Mouse (Mus musculus): ENCODE results near the gene Kalrn. TPM values are rescaled to one million over a fixed set of nuclear protein-coding genes. Genes with fewer than 3 reads are reported as not detected.
A peak's percentile ranks its signal among the peaks of the same experiment; 100 is the strongest.

Kalrn gene
- polyA plus RNA-seq, 1 experiment from 2014 or later = 25.5 TPM

DNA sequence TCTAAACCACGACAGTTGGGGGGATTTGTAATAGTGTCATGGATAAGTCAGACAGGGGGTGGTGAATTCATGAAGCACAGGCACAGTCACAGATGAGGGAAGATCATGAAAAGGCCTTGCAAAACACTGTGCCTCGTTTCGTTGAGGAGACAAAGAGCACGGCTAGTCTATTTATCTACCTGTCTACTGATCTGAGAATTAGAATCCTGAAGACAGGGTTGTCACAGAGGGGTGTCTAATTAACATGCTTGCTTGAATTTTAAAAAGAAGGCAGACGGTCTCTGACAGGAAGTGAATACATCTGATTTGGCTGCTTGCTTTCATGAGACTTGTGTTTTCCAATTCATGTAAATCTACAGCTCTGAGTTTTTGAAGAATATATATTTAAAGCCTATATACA, 52.3 kb downstream of the Kalrn start:
- ATAC-seq (ENCODE audit: low FRiP score, low read depth) = no peak
- no peaks in the 10 kb centered on the region for H3K27me3 ChIP-seq (replicated peaks)
- no peak overlapping the region for H3K27ac ChIP-seq
- H3K9me3 ChIP-seq = no peaks in the 10 kb centered on the region
- no peak overlapping the region for H3K4me3 ChIP-seq
- H3K4me1 ChIP-seq = peaks cover 21% of the 10 kb centered on the region
- 27% methylated on average over 5 of the region's 5 CpGs for WGBS
- no peak overlapping the region for H3K4me2 ChIP-seq (replicated peaks)
- no peaks in the 10 kb centered on the region for H3K36me3 ChIP-seq
- H3K9ac ChIP-seq = no peak overlapping the region

DNA sequence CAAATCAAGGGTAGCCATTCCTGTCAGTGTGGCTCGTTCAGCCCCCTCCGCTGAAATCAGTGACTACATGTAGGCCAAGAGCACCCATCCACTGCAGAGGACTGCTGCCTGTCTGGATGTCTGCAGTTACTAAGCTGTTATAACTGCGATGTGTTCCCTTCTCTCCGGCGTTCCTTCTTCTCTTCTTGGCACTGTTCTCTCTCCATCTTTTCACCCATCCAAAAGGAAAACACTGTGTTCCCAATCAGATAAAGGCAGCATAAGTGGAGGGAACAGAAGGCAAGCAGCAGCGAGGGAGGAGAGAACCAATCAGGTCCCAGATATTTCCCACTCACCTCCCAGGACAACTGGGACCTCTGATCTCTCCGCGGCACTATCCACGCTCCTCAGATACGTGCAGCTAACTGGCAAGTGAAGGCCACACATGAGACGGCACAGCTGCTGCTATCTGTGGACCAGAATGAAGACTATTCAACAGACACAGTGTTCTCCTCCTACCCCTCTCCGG, 56.4 kb downstream of the Kalrn start:
- Histone ChIP-seq H3K9ac (no peak overlapping the region), H3K4me3 (no peak overlapping the region), H3K4me1 (peaks cover 46% of the 10 kb centered on the region), H3K27me3 (replicated peaks) (no peaks in the 10 kb centered on the region), H3K36me3 (no peaks in the 10 kb centered on the region), H3K27ac (no peak overlapping the region), H3K4me2 (replicated peaks) (no peak overlapping the region), H3K9me3 (no peaks in the 10 kb centered on the region)
- no peak for ATAC-seq (ENCODE audit: low FRiP score, low read depth)
- WGBS = 79% methylated on average over 12 of the region's 12 CpGs

DNA sequence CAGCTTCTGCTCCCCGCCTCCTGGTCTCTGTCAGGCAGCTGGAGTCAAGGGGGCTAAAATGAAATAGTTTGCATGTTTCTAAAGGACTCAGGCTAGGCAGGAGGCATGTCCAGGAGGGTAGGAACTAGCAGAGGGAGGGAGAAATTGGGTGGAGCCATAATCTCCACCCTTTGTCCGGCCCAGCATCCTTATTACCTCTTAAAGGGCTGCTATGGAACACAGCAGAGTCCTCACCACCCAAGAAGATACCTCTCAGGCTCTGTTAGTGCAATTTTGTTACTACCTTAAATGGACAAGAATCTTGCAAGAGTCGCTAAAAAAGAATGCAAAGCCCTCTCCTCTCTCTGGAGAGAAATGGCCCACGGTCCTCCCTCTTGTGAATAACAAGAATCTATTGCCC, 57.8 kb downstream of the Kalrn start:
- H3K9me3 ChIP-seq = no peaks in the 10 kb centered on the region
- no peak overlapping the region for H3K27ac ChIP-seq
- no peak overlapping the region for H3K4me3 ChIP-seq
- 70% methylated on average over 4 of the region's 4 CpGs for WGBS
- no peak overlapping the region for H3K9ac ChIP-seq
- ATAC-seq (ENCODE audit: low FRiP score, low read depth) = no peak
- H3K4me1 ChIP-seq = peaks cover 46% of the 10 kb centered on the region
- no peak overlapping the region for H3K4me2 ChIP-seq (replicated peaks)
- H3K27me3 ChIP-seq (replicated peaks) = no peaks in the 10 kb centered on the region
- no peaks in the 10 kb centered on the region for H3K36me3 ChIP-seq

DNA sequence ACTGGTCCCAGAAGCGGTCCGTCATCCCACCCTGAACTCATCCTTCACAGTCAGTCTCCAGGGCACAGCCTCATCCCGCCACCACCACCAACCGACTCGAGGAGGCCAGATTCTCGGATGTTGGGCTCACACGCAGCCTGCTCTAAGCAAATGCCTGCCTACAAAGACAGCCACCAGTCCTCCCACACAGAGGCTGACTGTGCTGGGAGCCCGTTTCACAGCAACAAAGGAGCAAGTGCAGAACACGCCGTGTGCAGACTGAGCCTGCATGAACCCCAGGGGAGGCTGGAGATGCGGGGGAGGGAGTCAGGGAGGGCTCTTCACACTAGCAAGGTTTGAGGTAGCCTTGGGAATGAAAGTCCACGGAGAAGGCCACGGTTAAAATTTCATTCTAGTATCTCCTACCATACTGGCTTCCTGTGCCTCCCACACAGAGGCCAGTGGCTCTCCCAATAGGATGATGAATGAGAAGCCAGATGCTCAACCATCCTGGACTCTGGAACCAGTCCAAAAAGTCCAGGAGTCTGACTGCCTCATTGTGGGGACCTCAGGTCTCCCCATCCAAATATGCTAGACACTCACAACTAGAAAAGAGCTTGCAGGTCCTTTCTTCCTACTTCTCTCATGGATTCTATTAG, 59.3 kb downstream of the Kalrn start:
- Histone ChIP-seq H3K27ac (no peak overlapping the region), H3K27me3 (replicated peaks) (no peaks in the 10 kb centered on the region)
- ATAC-seq (ENCODE audit: low FRiP score, low read depth) = peak; percentile 60; the same call in 1 of the 2 replicates

DNA sequence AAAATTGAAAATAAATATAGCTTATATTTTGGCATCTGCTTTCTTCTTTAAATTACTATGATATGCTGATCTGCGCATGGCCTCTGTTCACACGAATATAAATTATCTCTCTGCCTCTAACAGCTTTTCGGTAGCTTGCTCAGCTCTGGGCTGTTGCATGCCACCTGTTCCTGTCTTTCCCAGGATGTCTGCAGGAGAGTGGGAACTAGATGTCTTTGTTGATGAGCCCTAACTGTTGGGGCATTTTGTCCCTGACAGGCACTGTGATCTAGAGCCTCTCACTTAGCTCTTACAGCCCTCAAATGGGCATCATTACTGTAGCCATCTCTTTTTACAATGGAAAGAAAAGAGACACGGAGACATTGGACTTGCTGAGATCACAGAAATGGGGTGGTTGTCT, 61.0 kb downstream of the Kalrn start:
- Histone ChIP-seq H3K27me3 (replicated peaks) (no peaks in the 10 kb centered on the region), H3K9ac (no peak overlapping the region), H3K4me2 (replicated peaks) (no peak overlapping the region), H3K36me3 (no peaks in the 10 kb centered on the region), H3K27ac (no peak overlapping the region), H3K4me3 (no peak overlapping the region), H3K4me1 (peaks cover 35% of the 10 kb centered on the region), H3K9me3 (no peaks in the 10 kb centered on the region)
- 73% methylated on average over 4 of the region's 4 CpGs for WGBS
- ATAC-seq (ENCODE audit: low FRiP score, low read depth) = no peak

More for the DNA sequence above, 59.3 kb downstream of the Kalrn start:
- Histone ChIP-seq H3K4me2 (replicated peaks) (0 out of 2 replicates have a peak overlapping the region, but pooled peaks have one; percentile 5), H3K9me3 (no peaks in the 10 kb centered on the region), H3K9ac (no peak overlapping the region), H3K4me1 (peaks cover 46% of the 10 kb centered on the region), H3K4me3 (no peak overlapping the region), H3K36me3 (no peaks in the 10 kb centered on the region)
- WGBS = 51% methylated on average over 13 of the region's 13 CpGs

DNA sequence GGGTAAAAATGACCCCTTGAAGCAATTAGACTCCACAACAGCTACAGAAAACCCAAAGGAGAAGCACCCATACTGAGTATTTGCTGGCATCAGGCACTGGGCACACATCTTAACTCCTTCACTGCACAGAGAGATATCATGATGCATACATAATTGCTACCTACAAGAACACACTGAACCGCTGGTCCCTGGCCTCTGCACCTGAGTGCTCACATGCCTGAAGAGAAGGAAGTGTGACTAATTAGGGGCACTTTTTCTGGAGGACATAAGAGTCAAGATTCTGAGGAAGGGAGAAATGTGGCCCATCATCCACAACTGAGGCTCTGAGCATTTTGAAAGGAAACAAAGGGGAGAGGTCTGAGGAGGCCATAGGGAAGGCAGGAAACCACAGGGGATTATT, 65.2 kb downstream of the Kalrn start:
- WGBS = 77% methylated on average over 1 of the region's 1 CpGs
- Histone ChIP-seq H3K36me3 (no peaks in the 10 kb centered on the region), H3K27me3 (replicated peaks) (no peaks in the 10 kb centered on the region), H3K9me3 (no peaks in the 10 kb centered on the region), H3K9ac (no peak overlapping the region), H3K27ac (no peak overlapping the region), H3K4me3 (no peak overlapping the region), H3K4me2 (replicated peaks) (no peak overlapping the region), H3K4me1 (peaks cover 9% of the 10 kb centered on the region)
- no peak for ATAC-seq (ENCODE audit: low FRiP score, low read depth)

DNA sequence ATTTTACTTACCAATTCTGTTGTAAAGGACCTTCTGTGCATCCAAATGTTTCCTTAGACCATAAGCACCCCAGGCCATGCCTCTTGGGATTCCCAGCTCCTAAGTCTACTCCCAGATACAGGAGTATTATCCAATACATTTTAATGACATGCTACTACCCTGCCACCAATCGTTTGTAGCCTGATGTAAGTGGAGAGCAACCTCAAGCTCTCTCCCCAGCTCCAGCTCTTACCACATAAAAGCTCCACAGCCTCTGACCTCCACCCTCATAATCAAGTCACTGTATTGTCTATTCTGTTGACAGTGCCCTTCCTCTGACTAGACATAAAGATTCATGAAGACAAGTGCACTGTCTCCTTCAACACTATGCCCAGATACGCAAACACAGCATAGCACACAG, 67.3 kb downstream of the Kalrn start:
- ATAC-seq (ENCODE audit: low FRiP score, low read depth) = no peak
- Histone ChIP-seq H3K27me3 (replicated peaks) (no peaks in the 10 kb centered on the region), H3K9ac (no peak overlapping the region), H3K9me3 (no peaks in the 10 kb centered on the region), H3K4me2 (replicated peaks) (no peak overlapping the region), H3K4me1 (no peaks in the 10 kb centered on the region), H3K27ac (no peak overlapping the region), H3K36me3 (no peaks in the 10 kb centered on the region), H3K4me3 (no peak overlapping the region)
- 72% methylated on average over 2 of the region's 2 CpGs for WGBS

DNA sequence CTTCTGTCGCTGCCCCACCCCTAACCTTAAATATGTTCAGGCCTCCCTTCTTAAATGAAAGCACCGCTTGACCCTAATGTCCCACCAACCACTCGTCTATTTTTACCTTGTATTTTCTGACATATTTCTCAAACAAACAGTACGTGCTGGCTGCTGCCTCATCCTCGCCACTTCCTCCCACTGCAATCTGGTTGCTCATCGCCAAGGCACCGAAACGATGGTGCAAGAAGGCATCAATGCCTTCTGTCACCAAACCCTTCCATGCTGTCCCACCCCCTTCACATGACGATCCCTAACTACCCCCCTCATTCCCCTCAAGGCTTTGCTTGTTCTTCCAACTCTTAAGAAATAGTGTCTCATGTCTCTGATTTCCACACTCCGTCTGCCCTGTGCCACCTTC, 69.1 kb downstream of the Kalrn start:
- ATAC-seq (ENCODE audit: low FRiP score, low read depth) = no peak
- no peaks in the 10 kb centered on the region for H3K4me1 ChIP-seq
- H3K4me2 ChIP-seq (replicated peaks) = no peak overlapping the region
- no peaks in the 10 kb centered on the region for H3K9me3 ChIP-seq
- H3K9ac ChIP-seq = no peak overlapping the region
- H3K27me3 ChIP-seq (replicated peaks) = no peaks in the 10 kb centered on the region
- WGBS = 93% methylated on average over 10 of the region's 10 CpGs
- H3K27ac ChIP-seq = no peak overlapping the region
- no peaks in the 10 kb centered on the region for H3K36me3 ChIP-seq
- H3K4me3 ChIP-seq = no peak overlapping the region

DNA sequence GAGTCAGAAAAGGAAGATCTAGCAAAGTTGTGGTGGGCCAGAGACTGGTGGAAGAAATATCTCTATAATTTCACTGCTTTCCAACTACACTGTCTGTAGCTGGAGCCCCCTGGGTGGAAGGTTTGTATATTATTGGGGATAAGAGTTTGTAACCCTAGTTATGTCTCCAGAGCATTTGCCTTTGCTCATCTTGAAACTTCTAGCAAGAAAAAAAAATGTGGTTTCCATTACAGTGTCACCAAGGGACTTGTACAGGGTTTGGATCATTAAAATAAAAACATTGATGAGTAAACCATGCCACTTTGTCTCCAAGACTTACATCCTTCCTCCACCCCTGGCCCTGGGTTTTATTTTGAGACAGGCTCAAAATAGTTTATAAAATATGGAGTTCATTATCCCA, 71.2 kb downstream of the Kalrn start:
- H3K4me1 ChIP-seq = no peaks in the 10 kb centered on the region
- ATAC-seq (ENCODE audit: low FRiP score, low read depth) = no peak
- H3K27ac ChIP-seq = no peak overlapping the region
- H3K27me3 ChIP-seq (replicated peaks) = no peaks in the 10 kb centered on the region
- no peaks in the 10 kb centered on the region for H3K9me3 ChIP-seq
- no peaks in the 10 kb centered on the region for H3K36me3 ChIP-seq
- no peak overlapping the region for H3K4me3 ChIP-seq
- no peak overlapping the region for H3K4me2 ChIP-seq (replicated peaks)
- H3K9ac ChIP-seq = no peak overlapping the region

DNA sequence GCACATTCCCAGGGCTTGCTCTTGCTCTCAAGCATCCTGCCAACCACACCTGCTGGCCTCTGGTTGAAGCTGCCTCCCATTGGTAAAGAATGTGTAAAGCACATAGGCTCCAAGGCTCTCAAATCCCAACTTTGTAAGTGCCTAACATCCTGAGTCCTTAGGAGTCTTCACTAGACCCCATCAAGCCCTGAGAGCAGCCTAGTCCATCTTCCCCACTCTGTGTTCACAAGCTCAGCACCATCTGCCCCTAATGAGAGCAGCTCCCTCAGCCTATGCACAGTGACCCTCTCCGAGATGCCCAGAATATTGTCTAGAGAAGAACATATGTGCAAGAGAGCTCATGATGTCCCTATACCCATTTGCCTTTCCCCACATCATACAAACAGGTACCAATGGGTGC, 78.6 kb downstream of the Kalrn start:
- Histone ChIP-seq H3K27ac (no peak overlapping the region), H3K9ac (no peak overlapping the region), H3K36me3 (no peaks in the 10 kb centered on the region), H3K27me3 (replicated peaks) (no peaks in the 10 kb centered on the region), H3K4me3 (no peak overlapping the region), H3K4me1 (peaks cover 23% of the 10 kb centered on the region), H3K4me2 (replicated peaks) (no peak overlapping the region), H3K9me3 (peaks cover 5% of the 10 kb centered on the region; the same call in 1 of the 2 replicates)
- no peak for ATAC-seq (ENCODE audit: low FRiP score, low read depth)
- 80% methylated on average over 1 of the region's 1 CpGs for WGBS

DNA sequence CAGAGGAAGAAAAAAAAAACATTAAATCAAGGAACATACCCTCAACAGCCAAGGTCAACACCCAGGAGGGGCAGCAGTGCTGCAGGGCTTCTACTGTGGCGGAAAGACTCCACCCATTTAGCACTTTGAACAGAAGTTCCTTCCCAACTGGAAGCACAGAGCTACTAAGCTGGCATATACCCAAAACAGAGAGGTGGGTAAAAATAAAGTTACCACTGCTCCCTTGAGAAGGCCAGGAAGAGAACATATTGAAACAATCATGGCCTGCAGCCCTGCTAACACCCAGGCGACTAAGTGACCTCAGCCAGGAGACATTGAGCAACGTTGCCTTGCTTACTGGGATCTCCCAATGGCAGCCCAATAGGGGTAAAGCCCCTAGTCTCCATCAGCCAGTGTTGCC, 79.4 kb downstream of the Kalrn start:
- Histone ChIP-seq H3K27me3 (replicated peaks) (no peaks in the 10 kb centered on the region), H3K36me3 (no peaks in the 10 kb centered on the region), H3K9ac (no peak overlapping the region), H3K4me2 (replicated peaks) (no peak overlapping the region), H3K27ac (no peak overlapping the region), H3K9me3 (peaks cover 5% of the 10 kb centered on the region; the same call in 1 of the 2 replicates), H3K4me1 (peaks cover 24% of the 10 kb centered on the region), H3K4me3 (no peak overlapping the region)
- 78% methylated on average over 3 of the region's 3 CpGs for WGBS
- ATAC-seq (ENCODE audit: low FRiP score, low read depth) = no peak

DNA sequence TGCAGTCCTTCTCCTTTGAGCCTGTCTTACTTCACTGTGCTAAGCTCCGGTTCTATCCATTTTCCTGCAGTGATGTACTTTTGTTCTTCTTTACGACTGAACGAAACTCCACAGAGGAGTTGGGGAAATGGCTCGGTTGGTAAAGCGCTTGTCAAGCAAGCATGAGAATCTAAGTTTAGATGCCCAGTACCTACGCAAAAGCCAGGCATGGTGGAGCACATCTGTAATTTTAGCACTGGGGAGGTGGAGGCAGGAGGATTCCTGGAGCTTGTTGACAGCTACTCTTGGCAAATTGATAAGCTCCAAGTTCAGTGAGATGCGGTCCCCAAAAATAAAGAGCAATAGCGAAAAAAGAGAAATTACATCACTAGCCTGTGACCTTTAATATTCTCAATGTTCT, 82.1 kb downstream of the Kalrn start:
- Histone ChIP-seq H3K4me1 (peaks cover 28% of the 10 kb centered on the region), H3K27me3 (replicated peaks) (no peaks in the 10 kb centered on the region), H3K9me3 (no peaks in the 10 kb centered on the region), H3K4me2 (replicated peaks) (no peak overlapping the region), H3K4me3 (no peak overlapping the region), H3K9ac (no peak overlapping the region), H3K36me3 (no peaks in the 10 kb centered on the region), H3K27ac (no peak overlapping the region)
- WGBS = 69% methylated on average over 8 of the region's 8 CpGs
- no peak for ATAC-seq (ENCODE audit: low FRiP score, low read depth)

DNA sequence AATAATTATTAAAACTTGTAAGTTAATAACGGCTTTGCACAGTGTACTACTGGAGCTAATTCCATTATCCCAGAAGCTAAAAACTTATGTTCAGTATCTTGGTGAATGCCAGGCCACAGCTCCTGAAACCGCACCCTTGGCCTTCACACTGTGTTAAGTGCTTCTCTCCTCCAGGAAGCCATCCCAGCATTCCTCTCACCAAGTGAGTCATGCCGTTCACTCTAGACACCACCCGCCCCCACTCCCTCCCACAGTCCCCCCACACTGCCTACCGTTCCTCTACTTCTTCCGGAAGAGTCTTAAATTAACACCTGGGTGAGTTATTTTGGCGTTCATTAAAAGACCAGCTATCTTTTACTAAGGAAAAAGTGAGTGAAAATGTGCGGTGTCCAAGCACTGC, 82.8 kb downstream of the Kalrn start:
- H3K27me3 ChIP-seq (replicated peaks) = no peaks in the 10 kb centered on the region
- WGBS = 60% methylated on average over 8 of the region's 8 CpGs
- no peak for ATAC-seq (ENCODE audit: low FRiP score, low read depth)
- no peaks in the 10 kb centered on the region for H3K36me3 ChIP-seq
- H3K4me1 ChIP-seq = peaks cover 35% of the 10 kb centered on the region
- no peak overlapping the region for H3K4me2 ChIP-seq (replicated peaks)
- H3K27ac ChIP-seq = no peak overlapping the region
- H3K4me3 ChIP-seq = no peak overlapping the region
- H3K9me3 ChIP-seq = no peaks in the 10 kb centered on the region
- H3K9ac ChIP-seq = no peak overlapping the region

All from neural tube, embryonic 12.5 days (tissue).